Mouse (Mus musculus): ENCODE results near the gene Ephx1. TPM values are rescaled to one million over a fixed set of nuclear protein-coding genes. Genes with fewer than 3 reads are reported as not detected.
A peak's percentile ranks its signal among the peaks of the same experiment; 100 is the strongest.
"Not testable (repeated sequence)": the region's sequence is repeated elsewhere in the genome, so short reads cannot be mapped to it uniquely, and the experiment has no call there.

Gene Ephx1
- polyA plus RNA-seq, 1 experiment from 2014 or later, result 3.6 TPM

DNA sequence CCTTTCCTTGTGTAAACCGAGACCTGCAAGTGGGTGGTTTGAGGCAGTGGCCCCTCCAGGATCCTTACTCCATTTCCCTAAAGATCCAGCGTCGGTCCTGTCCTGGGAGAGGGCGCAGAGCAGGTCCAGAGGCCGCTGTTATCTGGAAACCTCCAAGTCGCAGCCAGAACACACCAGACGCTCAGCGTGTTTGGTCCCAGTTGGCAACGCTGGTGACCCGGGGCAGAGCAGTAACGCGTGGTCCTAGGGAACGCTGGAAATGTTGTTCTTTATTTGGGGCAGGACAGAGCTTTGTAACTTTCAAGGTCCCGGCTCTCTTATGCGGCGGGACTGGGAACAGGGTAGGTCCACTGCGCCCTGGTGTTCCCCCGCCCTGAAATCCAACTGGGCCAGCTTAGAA lies 79.0 kb downstream of the Ephx1 start:
- H3K9ac ChIP-seq, result peak overlapping the region; percentile 85
- H3K4me2 ChIP-seq (replicated peaks), result peak overlapping the region; percentile 89
- ATAC-seq, result peak; percentile 25
- H3K27ac ChIP-seq, result peak overlapping the region; percentile 93
- H3K9me3 ChIP-seq, result no peaks in the 10 kb centered on the region
- H3K4me3 ChIP-seq (replicated peaks), result peak overlapping the region; percentile 89
- WGBS, result 4% methylated on average over 18 of the region's 18 CpGs
- 0 out of 2 replicates have a peak, but pooled peaks cover under 1% of the 10 kb centered on the region for H3K36me3 ChIP-seq
- no peaks in the 10 kb centered on the region for H3K27me3 ChIP-seq (replicated peaks)
- peaks cover 45% of the 10 kb centered on the region for H3K4me1 ChIP-seq (replicated peaks)

DNA sequence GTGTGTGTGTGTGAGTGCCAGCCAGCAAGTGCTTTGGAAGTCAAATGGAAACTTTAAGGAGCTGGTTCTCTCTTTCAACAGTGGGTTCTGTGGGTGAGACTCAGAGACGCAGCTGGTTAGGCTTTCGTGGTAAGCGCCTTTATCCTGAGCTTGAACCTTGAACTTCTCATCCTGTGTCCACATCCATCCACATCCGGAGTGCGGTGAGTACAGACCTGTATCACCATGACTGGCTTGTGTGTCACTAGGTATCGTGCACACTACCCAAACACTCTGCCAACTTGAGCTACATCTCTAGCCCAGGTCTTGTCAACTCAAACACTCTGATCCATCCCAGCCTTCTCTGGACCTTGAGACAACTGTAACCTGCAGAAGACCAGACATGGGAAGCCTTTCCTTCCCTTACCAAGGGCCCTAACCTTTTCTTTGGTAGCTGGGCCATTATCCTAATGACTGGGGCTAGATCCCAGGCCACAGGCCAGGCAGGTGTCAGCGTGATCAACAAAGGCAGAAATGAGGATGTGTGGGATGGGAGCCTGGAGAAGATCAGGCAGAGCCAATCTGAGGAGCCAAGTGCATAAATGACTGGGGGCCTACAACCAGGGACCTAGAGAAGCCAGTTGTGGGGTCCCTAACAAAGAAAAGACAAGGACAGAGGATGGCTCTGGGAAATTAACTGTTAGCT lies 79.8 kb downstream of the Ephx1 start:
- peaks cover 2% of the 10 kb centered on the region; the same call in 1 of the 2 replicates for H3K27me3 ChIP-seq (replicated peaks)
- H3K4me2 ChIP-seq (replicated peaks), result peak overlapping the region; percentile 89
- H3K36me3 ChIP-seq, result no peaks in the 10 kb centered on the region
- 84% methylated on average over 7 of the region's 7 CpGs for WGBS
- H3K9ac ChIP-seq, result no peak overlapping the region
- no peak overlapping the region for H3K27ac ChIP-seq
- peaks cover 40% of the 10 kb centered on the region for H3K4me1 ChIP-seq (replicated peaks)
- H3K4me3 ChIP-seq (replicated peaks), result peak overlapping the region; percentile 89; the same call in 1 of the 2 replicates
- no peak for ATAC-seq
- no peaks in the 10 kb centered on the region for H3K9me3 ChIP-seq

DNA sequence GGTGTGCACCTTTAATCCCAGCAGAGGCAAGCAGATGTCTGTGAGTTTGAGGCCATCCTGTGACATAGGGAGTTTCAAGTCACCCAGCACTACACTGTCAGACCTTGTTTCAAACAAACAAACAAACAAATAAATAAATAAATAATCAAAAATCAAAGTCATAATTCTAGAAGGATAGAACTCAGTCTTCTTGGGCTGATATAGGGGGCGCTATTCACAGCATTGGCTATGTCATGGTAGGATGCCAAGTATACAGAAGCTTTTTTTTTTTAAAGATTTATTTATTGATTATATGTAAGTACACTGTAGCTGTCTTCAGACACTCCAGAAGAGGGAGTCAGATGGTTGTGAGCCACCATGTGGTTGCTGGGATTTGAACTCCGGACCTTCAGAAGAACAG lies 81.9 kb downstream of the Ephx1 start:
- Histone ChIP-seq H3K27me3 (replicated peaks) (peaks cover 19% of the 10 kb centered on the region), H3K4me1 (replicated peaks) (peaks cover 22% of the 10 kb centered on the region)
- not testable (repeated sequence) for H3K4me2 ChIP-seq (replicated peaks); H3K4me3 ChIP-seq (replicated peaks); H3K9ac ChIP-seq; ATAC-seq; H3K9me3 ChIP-seq; H3K36me3 ChIP-seq; H3K27ac ChIP-seq
- 81% methylated on average over 2 of the region's 2 CpGs for WGBS

DNA sequence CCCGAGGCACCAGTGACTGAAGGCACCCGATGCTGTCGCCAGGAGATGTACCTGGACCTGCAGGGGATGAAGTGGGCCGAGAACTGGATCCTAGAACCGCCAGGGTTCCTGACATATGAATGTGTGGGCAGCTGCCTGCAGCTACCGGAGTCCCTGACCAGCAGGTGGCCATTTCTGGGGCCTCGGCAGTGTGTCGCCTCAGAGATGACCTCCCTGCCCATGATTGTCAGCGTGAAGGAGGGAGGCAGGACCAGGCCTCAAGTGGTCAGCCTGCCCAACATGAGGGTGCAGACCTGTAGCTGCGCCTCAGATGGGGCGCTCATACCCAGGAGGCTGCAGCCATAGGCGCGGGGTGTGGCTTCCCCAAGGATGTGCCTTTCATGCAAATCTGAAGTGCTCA lies 83.1 kb downstream of the Ephx1 start:
- H3K4me2 ChIP-seq (replicated peaks); H3K36me3 ChIP-seq; ATAC-seq; H3K27ac ChIP-seq; H3K9me3 ChIP-seq; H3K9ac ChIP-seq; H3K4me3 ChIP-seq (replicated peaks): not testable (repeated sequence)
- WGBS, result 57% methylated on average over 13 of the region's 13 CpGs
- H3K27me3 ChIP-seq (replicated peaks), result peaks cover 25% of the 10 kb centered on the region
- H3K4me1 ChIP-seq (replicated peaks), result peaks cover 13% of the 10 kb centered on the region

DNA sequence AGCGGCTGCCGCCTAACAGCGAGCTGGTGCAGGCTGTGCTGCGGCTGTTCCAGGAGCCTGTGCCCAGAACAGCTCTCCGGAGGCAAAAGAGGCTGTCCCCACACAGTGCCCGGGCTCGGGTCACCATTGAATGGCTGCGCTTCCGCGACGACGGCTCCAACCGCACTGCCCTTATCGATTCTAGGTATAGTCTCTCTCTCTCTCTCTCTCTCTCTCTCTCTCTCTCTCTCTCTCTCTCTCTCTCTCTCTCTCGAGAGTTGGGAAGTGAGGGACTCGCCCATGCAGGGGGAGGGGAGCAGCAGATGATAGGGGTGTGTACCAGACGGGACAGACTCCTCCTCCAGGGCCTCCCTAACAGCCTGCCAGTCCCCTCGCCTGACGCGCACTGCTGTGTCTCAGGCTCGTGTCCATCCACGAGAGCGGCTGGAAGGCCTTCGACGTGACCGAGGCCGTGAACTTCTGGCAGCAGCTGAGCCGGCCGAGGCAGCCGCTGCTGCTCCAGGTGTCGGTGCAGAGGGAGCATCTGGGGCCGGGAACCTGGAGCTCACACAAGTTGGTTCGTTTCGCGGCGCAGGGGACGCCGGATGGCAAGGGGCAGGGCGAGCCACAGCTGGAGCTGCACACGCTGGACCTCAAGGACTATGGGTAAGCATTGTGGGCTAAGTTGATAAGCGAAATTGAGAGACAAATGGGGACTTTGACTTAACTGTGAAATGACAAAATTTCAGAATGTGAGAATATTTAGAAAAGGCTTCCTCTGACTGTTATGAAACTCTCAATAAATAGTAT lies 83.9 kb downstream of the Ephx1 start:
- WGBS, result 5% methylated on average over 39 of the region's 41 CpGs
- H3K27ac ChIP-seq, H3K36me3 ChIP-seq, H3K9me3 ChIP-seq: not testable (repeated sequence)
- Histone ChIP-seq H3K4me1 (replicated peaks) (peaks cover 11% of the 10 kb centered on the region), H3K27me3 (replicated peaks) (peaks cover 25% of the 10 kb centered on the region), H3K4me3 (replicated peaks) (peak overlapping the region; percentile 29), H3K4me2 (replicated peaks) (peak overlapping the region; percentile 72), H3K9ac (peak overlapping the region; percentile 34; the same call in 1 of the 2 replicates)
- peak; percentile 92 for ATAC-seq

DNA sequence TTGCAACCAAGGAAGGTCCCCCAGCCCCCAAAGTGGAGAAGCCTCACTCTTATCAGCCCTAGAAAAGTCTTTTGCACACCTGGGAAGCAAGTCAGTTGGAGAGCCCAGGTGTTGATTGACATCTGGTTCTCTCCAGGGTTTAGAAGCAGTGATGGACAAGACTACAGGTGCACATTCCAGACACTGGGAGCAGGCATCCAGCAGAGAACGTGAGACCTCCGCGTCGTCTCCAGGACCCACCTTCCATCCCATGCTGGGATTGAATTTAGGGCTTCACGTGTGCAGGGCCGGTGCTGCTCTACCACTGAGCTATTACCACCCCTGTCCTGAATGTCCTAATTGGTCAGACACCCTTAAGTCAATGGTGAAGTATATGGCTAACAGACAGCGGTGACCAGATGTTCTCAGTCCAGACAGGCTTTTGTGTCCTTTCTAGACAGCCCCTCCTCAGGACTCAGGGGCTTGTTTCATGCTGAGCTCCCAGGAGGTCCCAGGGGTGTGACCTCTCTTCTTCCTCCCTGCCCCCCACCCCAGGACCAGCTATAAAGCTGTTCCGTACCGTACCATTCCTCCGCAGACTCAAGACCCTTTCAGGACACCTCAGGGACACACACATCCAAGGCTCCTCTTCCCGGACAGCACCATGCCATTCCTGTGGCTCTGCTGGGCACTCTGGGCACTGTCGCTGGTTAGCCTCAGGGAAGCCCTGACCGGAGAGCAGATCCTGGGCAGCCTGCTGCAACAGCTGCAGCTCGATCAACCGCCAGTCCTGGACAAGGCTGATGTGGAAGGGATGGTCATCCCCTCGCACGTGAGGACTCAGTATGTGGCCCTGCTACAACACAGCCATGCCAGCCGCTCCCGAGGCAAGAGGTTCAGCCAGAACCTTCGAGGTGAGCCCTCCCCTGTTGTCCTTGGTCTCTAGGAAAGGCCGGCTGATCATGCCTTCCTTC lies 86.0 kb downstream of the Ephx1 start, which contains the start of gene Lefty1:
Gene Lefty1 (plus strand): TSS at position 556 of the 953 bp plus-strand sequence.
- Histone ChIP-seq H3K4me3 (replicated peaks) (no peak within 1 kb of the TSS), H3K9me3 (no peaks in the 10 kb centered on the region), H3K27ac (no peak within 1 kb of the TSS), H3K4me1 (replicated peaks) (no peaks in the 10 kb centered on the region), H3K36me3 (no peaks in the 10 kb centered on the region), H3K27me3 (replicated peaks) (peaks cover 25% of the 10 kb centered on the region), H3K4me2 (replicated peaks) (no peak within 1 kb of the TSS), H3K9ac (no peak within 1 kb of the TSS)
- 29% methylated on average over 21 of the region's 21 CpGs for WGBS
- no peak for ATAC-seq

DNA sequence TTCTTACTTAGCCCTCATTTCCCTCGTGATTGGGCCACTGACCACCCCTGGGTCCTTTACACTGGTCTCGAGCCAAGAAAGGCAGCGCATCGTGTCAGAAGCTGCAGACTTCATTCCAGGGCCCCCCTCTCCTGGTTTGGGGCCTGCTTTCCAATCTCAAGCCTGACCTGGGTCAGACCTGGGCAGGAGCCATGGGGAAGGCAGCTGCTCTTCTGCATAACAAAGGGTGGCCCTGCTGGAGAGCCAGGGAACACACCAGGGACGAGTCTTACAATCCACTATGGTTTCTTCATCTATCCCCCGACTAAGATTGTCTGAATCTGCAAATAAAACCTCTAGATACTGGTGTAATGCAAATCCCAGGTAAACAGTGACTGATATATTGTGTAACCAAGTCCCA lies 87.0 kb downstream of the Ephx1 start:
- Histone ChIP-seq H3K4me1 (replicated peaks) (no peaks in the 10 kb centered on the region), H3K9ac (no peak overlapping the region; the same call in 1 of the 2 replicates), H3K4me2 (replicated peaks) (no peak overlapping the region), H3K27me3 (replicated peaks) (peaks cover 25% of the 10 kb centered on the region), H3K36me3 (no peaks in the 10 kb centered on the region), H3K9me3 (no peaks in the 10 kb centered on the region), H3K4me3 (replicated peaks) (no peak overlapping the region), H3K27ac (no peak overlapping the region)
- ATAC-seq, result no peak
- 38% methylated on average over 6 of the region's 6 CpGs for WGBS

DNA sequence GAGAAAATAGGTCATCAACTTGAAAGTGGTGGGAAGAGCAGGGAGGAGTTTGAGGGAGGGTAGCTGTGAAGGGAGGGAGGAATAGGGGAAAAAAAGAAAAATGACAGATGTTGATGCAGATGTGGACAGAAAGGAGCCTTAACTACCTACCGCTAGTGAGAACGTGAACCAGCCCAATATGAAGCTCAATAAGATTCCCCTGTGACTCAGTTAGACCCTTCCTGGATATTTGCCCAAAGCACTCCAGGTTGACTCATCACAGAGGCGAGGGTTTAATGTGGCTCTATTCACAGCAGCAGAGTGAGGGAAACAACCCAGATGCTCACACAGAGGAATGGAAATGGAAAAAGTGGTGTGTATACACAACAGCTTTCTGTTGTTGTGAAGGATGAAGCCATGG lies 89.6 kb downstream of the Ephx1 start:
- Histone ChIP-seq H3K9me3 (no peaks in the 10 kb centered on the region), H3K4me1 (replicated peaks) (no peaks in the 10 kb centered on the region), H3K4me2 (replicated peaks) (no peak overlapping the region), H3K9ac (no peak overlapping the region), H3K27ac (no peak overlapping the region), H3K4me3 (replicated peaks) (no peak overlapping the region), H3K36me3 (no peaks in the 10 kb centered on the region), H3K27me3 (replicated peaks) (peaks cover 24% of the 10 kb centered on the region)
- ATAC-seq, result no peak
- whole genome bisulfite sequencing, result 64% methylated on average over 3 of the region's 3 CpGs

DNA sequence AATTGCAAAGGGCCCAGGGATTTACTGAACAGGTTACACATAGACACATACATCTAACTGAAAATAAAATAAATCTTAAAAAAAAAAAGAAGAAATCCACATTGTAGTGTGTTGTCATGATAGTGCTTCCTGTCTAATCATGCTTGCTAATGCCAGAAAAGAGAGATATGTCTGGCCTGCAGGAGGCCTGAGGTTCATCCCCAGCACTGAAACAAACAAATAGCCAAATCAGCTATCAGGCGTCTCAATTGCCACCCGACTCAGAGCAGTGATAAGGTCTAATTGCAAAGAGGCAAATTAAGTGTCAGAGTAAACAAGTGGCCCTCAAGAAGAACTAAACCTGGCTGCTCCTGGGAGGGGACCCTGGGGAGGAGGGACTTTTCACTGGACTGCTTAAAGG lies 91.1 kb downstream of the Ephx1 start:
- WGBS, result 29% methylated on average over 2 of the region's 2 CpGs

DNA sequence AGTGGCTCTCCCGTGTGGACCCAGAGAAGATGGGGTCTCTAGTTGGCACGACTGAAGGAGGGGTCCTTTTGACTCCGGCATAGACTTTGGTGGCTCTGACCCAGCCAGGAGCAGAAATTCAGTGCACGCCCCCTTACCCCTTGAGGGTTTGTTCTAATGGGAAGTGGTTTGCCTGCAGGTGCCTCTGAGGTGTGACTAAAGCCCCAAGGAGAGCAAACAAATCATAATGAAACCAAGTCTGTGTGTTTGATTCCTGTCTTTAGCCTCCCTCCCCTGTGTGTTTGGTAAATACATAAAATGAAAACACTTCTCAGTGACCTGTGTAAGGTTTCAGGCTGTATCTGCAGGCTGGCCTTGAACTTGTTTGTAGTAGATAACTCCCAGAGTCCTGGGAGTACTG lies 94.4 kb downstream of the Ephx1 start:
- Histone ChIP-seq H3K36me3 (no peaks in the 10 kb centered on the region), H3K27ac (no peak overlapping the region), H3K9me3 (no peaks in the 10 kb centered on the region), H3K27me3 (replicated peaks) (no peaks in the 10 kb centered on the region), H3K9ac (no peak overlapping the region), H3K4me2 (replicated peaks) (no peak overlapping the region), H3K4me1 (replicated peaks) (no peaks in the 10 kb centered on the region), H3K4me3 (replicated peaks) (no peak overlapping the region)
- whole genome bisulfite sequencing, result 60% methylated on average over 4 of the region's 4 CpGs
- ATAC-seq, result no peak

More for the DNA sequence above, 91.1 kb downstream of the Ephx1 start:
- ATAC-seq, result no peak
- Histone ChIP-seq H3K9me3 (no peaks in the 10 kb centered on the region), H3K4me2 (replicated peaks) (no peak overlapping the region), H3K9ac (no peak overlapping the region), H3K27ac (no peak overlapping the region), H3K4me1 (replicated peaks) (no peaks in the 10 kb centered on the region), H3K27me3 (replicated peaks) (peaks cover 11% of the 10 kb centered on the region), H3K4me3 (replicated peaks) (no peak overlapping the region), H3K36me3 (no peaks in the 10 kb centered on the region)
